Mouse (Mus musculus) frontal cortex, postnatal 10 days (tissue): Measurements from ENCODE around the gene Gm20388.
A peak's percentile ranks its signal among the peaks of the same experiment; 100 is the strongest.

Source experiments
- DNase-seq, 2 experiments: peaks; one replicate each; pipeline ENCODE4 v3.0.0; 2022; ENCODE audit warnings: low spot score in 2 of 2, mixed read lengths in 1 of 2

Gene Gm20388

DNA sequence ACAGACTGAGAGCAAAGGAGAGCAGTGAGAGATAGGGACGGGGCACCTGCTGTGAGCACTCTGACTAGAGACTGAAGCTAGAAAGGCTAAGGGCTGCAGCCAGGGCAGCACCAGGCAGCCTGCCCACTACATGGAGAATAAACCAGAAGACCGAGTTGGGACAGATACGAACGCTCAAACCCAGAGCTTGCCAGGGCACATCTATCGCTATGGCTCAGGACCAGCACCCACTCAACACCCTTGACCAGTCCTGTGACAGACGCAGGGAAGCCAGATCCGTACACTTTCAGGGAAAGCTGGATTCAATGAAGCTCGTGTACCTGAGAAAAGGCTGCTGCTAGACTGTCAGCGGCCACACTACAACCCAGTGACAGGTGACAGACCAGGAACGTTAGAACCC is 674.9 kb downstream of the Gm20388 start:
- DNase-seq, result no peak

DNA sequence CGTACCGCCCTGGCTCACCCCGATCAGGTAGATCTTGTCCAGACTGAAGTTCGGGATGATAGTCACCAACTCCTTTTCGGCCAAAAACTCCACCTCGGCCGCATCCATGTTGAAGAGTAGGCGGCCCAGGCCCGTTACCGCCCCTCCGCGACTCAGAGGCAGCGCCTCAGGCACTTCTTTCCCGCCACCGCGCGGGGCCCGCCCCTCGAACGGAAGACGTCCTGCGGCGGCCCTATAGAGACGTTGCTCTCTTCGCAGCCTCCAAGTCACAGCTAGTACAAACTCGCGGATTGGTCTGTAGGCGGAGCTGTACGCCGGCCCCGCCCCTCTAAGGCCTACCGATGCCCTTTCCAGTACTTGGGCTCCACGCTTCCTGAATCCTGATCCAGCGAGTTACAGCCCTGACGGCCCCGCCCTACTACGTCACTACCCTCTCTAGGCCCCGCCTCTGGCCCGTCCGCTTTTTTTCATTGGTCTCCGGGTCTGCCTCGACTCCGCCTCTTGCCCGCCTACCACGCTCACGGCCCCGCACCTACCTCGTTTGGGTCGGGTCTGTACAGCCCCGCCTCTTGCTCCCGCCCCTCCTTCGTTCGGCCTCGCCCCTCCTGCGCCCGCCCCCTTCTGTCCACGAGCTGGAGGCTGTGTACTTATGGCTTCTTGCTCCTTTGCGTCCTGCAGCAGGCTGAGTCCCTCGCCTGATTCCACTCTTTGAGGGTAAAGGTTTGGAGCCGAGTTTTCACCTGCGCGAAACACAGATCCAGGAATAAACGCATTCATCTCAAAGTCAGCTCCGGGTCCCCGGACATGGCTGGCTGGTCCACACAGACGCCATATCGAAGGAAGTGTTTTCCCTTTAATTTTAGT is 678.5 kb downstream of the Gm20388 start, which contains the start of gene Gins2:
Gene Gins2 (minus strand): TSS at position 397 of the 864 bp plus-strand sequence.
- peak; percentile 99 for DNase-seq

DNA sequence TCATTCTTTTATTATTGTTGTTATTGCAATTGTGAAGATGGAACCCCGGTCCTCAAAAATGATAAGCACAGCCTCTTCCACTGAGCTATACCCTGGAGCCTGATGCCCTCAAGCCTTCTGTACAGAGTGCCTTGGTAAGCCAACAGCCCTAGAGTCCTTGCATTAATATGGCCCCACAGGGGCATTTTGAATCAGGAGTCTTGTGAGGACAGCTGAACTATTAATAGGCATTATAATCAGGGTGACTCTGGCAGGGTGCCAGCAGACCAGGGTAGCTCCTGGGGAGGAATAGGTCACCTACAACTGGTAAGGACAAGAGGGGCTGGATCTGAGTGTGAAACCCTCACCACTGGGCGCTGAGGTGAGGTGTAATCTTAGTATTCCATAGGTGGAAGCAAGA is 679.3 kb downstream of the Gm20388 start:
- DNase-seq, result no peak

DNA sequence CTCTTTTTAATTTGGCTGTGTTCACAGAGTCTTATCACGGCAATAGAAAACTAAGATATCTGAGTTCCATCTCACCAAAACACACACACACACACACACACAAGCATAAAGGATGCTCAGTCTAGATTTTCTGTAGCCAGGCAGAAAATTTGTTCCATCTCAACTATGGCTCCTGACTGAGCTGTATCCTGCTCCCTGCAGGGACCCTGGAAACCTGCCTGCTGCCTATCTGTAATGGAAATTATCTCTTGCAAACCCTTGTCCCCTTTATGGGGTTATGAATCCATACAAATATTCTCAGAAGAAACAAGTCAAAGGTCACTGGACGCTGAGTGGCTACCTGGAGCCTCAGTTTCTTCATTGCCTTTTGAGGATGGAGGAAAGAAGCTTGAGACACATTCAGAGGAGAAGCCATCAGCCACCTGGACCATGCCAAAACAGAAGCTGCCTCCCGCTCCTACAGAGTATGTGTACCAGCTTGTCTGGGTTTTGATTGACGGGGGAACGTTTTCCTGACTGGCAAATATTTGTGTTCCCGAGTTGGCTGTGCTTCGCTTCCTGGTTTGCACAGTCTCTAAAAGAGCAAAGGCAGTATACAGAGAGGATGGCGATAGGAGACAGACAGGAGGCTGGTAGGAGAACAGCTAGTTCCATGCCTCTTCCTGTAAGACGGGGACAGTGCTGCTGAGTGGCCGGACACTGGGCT is 681.1 kb downstream of the Gm20388 start:
- no peak for DNase-seq

DNA sequence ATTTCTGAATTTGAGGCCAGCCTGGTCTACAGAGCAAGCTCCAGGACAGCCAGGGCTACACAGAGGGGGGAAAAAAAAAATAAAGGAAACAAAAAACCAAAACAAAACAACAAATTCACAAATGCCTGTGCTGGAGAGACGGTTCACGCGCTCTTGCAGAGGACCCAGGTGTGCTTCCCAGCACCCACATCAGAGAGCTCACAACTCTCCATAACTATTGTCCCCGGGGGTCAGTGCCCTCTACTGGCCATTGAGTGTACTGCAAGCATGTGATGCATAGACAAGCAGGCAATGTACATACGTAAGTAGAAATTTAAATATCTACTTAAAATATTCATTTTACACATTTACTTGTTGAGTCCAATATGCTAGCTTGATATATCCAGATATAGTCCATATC is 683.9 kb downstream of the Gm20388 start:
- DNase-seq, result no peak

- no peak for DNase-seq
Measured at GRCm38 (mm10) chr8:120595963-120596362, 685.3 kb downstream of the Gm20388 start.

DNA sequence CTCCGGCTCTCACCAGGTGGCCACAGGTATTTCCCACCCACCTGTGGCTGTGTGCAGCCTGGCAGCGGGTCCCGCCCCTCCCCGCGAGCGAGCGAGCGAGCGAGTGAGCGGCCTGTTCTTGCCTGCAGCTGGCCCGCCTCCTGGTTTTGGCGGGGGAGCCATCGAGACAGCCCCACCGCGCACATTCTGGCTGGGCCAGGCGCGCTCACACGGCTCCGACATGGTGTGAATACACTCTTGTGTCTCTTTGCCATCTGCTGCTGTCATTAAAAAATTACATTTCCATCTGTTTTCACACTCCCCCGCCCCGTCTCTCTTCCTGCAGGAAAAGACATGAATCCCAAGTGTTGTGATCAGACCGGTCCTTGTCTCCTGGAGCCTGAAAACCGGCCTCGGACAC is 687.9 kb downstream of the Gm20388 start:
- DNase-seq, result peak; percentile 75 to 84

GRCm38 (mm10) chr8:120599504-120599903 is 688.9 kb downstream of the Gm20388 start:
- peak in 1 of 2 experiments; percentile 73 for DNase-seq

DNA sequence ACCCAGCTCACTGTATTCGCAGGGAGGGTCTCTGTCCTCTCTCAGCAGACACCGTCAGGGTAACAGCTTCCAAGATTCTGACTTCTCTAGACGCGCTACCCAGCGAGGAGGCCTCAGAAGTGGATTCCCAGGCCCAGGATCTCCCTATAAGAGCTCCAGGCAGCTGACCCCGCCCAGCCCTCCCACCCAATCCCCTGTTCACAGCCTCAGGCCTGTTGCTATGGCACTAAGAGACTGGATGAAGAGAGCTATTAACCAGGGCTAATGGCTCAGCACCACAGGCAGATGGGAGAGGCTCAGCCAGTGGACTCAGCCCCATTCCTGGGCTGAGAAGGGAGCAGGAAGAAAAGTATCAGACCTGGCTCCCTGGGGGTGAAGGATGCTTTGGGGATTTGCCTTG is 692.0 kb downstream of the Gm20388 start:
- no peak for DNase-seq

- DNase-seq, result no peak
Measured at GRCm38 (mm10) chr8:120607460-120607859, 696.8 kb downstream of the Gm20388 start.

DNA sequence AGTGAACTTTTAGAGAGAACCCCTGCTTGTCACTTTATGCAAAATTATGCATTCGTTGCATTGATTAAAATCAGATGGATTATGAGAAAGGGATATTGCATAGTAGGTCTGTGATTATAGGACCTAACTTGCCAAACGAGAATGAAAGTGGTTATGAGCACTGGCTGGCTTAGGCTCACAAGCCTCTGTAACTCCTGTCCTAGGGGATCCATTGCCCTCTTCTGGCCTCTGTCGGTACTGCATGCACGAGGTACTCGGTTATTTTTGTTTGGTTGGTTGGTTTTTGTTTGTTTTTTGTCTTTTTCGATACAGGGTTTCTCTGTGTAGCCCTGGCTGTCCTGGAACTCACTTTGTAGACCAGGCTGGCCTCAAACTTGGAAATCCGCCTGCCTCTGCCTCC is 697.2 kb downstream of the Gm20388 start:
- peak in 1 of 2 experiments; percentile 70 for DNase-seq

GRCm38 (mm10) chr8:120610824-120611223 is 700.2 kb downstream of the Gm20388 start:
- no peak for DNase-seq

DNA sequence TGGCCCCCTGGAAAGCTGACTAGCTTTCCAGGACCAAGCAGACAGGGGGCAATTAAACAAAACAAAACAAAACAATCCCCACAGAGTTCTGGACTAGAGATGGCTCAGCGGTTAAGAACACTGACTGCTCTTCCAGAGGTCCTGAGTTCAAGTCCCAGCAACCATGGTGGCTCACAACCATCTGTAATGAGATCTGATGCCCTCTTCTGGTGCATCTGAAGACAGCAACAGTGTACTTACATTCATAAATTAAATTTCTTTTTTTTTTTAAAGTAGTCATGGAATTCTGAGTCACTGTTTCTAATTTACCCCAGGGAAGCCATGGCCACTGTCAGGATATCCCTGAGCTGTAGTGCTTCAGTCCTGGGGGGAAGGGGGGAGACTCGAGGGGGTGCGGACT is 703.9 kb downstream of the Gm20388 start:
- DNase-seq, result no peak

- DNase-seq, result no peak
Measured at GRCm38 (mm10) chr8:120616663-120617626, 706.3 kb downstream of the Gm20388 start.

GRCm38 (mm10) chr8:120618110-120618509 is 707.5 kb downstream of the Gm20388 start:
- peak in 1 of 2 experiments; percentile 64 for DNase-seq

DNA sequence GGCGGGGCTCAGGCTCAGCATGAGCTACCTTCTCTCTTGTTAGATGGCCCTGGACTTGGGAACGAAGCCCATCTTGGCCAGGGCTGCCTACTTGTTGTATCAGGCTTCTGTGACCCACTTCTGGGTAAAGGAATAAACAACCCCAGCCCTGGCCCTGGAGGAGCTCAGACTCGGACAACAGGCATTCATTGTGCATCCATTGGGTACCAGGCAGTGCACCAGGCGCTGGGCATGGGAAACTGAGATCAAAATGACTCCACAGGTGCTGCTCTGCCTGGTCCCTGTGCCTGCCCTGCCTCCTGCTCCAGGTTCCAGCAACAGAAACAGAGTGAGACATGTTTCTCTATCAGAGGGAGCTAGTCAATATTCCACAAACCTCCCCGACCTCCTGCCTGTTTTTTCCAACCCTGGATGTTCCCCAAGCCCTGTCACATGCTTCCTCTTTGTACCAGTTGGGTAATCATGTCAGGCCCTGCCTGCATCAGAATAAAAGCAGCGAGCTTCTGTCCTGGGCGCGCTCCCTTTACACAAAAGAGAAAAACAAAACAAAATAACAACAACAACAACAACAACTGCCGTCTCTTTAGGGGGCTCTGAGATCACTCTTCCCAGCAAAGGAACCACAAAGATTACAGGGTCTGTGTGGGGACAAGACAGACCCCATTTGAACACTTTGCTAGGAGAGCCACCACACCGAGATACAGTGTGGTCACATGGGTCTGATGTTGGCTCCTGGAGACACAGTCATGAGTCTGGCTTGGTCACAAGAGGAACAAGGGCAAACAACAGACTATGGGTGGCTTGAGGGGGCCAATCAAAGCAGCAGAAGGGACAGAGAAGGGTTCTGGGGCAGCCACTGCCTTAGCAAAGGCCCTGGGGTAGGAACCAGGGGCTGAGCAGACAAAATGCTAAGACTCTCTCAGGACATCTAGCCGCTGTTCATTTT is 708.9 kb downstream of the Gm20388 start:
- DNase-seq, result peak in 1 of 2 experiments; percentile 48

DNA sequence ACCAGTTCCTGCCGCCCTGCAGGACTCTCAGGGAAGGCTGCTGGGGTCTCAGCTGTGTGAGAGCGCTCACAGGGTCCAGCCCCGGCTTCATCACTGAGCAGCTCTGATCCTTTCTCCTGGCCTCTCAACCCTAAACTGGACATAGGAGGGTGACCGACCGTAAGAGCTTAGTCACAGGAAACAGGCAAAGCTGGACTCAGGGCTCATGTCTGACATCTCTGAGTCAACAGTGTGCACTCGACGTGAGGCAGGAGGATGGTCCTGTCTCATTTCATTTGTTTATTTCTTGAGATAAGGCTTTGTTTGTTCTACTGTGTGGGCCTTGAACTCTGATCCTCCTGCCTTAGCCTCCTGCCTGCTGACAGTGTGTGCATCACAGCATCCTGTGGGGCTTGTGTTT is 709.8 kb downstream of the Gm20388 start:
- DNase-seq, result no peak

DNA sequence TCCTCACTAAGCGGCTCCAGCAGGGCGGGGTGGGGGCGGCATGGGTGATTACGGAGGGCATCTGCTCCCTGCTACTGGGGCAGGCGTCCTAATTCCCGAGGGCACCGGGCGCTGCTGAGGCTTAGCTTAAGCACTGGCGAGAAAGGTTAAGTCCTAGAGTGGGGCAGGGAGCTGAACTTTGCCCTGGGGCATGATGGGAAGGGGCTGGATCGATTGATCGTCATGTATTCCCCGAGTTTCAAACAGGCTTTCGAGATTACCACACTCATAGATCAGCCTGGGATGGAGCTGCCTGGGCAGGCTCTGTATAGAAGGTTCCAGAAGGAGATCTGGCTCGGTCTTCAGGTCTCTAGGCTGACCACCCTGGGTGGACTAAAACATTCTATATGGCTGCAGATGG is 711.5 kb downstream of the Gm20388 start:
- DNase-seq, result no peak

- DNase-seq, result no peak
Measured at GRCm38 (mm10) chr8:120623608-120624007, 713.0 kb downstream of the Gm20388 start.

GRCm38 (mm10) chr8:120626461-120626860 is 715.8 kb downstream of the Gm20388 start:
- DNase-seq, result no peak

GRCm38 (mm10) chr8:120627298-120627697 is 716.7 kb downstream of the Gm20388 start:
- DNase-seq, result no peak
